Mouse (Mus musculus) liver, adult 2 months (tissue): ENCODE results near the gene Ldhd. TPM values are rescaled to one million over a fixed set of nuclear protein-coding genes. Genes with fewer than 3 reads are reported as not detected.

Experiments used
- DNase-seq: peaks from one replicate; pipeline ENCODE4 v3.0.0-alpha.2; 2011; ENCODE audit warnings: low read depth, low spot score; ENCODE audit errors: extremely low read depth
- H3K27ac ChIP-seq: fragments of 200-500 bp; replicated peaks from 2 replicates; pipeline ENCODE4 v1.5.1; 2012; ENCODE audit warnings: low read depth, mild to moderate bottlenecking, control low read depth, inconsistent platforms, low read length; ENCODE audit not compliant: insufficient read depth
- H3K27me3 ChIP-seq: fragments of 200-500 bp; 2 replicates; pipeline ENCODE4 v1.6.1; 2012; ENCODE audit warnings: mild to moderate bottlenecking, moderate library complexity, low read length, inconsistent platforms; ENCODE audit not compliant: control insufficient read depth, insufficient read depth
- H3K36me3 ChIP-seq: fragments of 200-500 bp; 2 replicates; pipeline ENCODE4 v1.6.1; 2012; ENCODE audit warnings: low read length, inconsistent platforms; ENCODE audit not compliant: control insufficient read depth, insufficient read depth
- H3K4me1 ChIP-seq: fragments of 200-500 bp; 2 replicates; pipeline ENCODE4 v1.6.1; 2011; ENCODE audit warnings: low read length; ENCODE audit not compliant: control insufficient read depth, insufficient read depth
- H3K4me3 ChIP-seq: fragments of 200-500 bp; 2 replicates; pipeline ENCODE4 v1.5.1; 2011; ENCODE audit warnings: low read depth, mild to moderate bottlenecking, control low read depth, low read length, moderate library complexity; ENCODE audit not compliant: insufficient read depth
- H3K79me2 ChIP-seq: fragments of 200-500 bp; 2 replicates; pipeline ENCODE4 v1.6.1; 2012; ENCODE audit warnings: inconsistent platforms, mild to moderate bottlenecking, low read length, moderate library complexity; ENCODE audit not compliant: control insufficient read depth, insufficient read depth
- H3K9ac ChIP-seq: fragments of 200-500 bp; 2 replicates; pipeline ENCODE4 v1.6.1; 2012; ENCODE audit warnings: low read depth, mild to moderate bottlenecking, control low read depth, inconsistent platforms, low read length
- CTCF ChIP-seq: fragments of 200-500 bp; IDR thresholded peaks from 2 replicates; pipeline ENCODE4 v1.5.1; 2011; ENCODE audit warnings: low read depth, low read length, control low read depth
- POLR2A ChIP-seq: fragments of 200-500 bp; IDR thresholded peaks from 2 replicates; pipeline ENCODE4 v1.6.1; 2011; ENCODE audit warnings: low read length, control low read depth; ENCODE audit not compliant: insufficient read depth; ENCODE audit errors: extremely low read depth
- WGBS: fragments of 180-500 bp; shearing (Covaris S2); methylation state at CpG from one replicate; pipeline ENCODE4 v1.1.7; 2018; 5-methylcytosine and 5-hydroxymethylcytosine counted together
- polyA plus RNA-seq: library from polyadenylated mRNA; depleted of rRNA; stranded (reverse); fragments of >200 nt; gene quantifications from 2 replicates; pipeline ENCODE4 v1.2.3, GENCODE M21; 2012
- total RNA-seq: library from RNA; depleted of rRNA; stranded (reverse); fragments of >200 nt; gene quantifications from 2 replicates; pipeline ENCODE4 v1.2.3, GENCODE M21; 2014

Ldhd gene
- total and polyA plus RNA-seq, 2 experiments = 91.7 to 175 TPM

DNA sequence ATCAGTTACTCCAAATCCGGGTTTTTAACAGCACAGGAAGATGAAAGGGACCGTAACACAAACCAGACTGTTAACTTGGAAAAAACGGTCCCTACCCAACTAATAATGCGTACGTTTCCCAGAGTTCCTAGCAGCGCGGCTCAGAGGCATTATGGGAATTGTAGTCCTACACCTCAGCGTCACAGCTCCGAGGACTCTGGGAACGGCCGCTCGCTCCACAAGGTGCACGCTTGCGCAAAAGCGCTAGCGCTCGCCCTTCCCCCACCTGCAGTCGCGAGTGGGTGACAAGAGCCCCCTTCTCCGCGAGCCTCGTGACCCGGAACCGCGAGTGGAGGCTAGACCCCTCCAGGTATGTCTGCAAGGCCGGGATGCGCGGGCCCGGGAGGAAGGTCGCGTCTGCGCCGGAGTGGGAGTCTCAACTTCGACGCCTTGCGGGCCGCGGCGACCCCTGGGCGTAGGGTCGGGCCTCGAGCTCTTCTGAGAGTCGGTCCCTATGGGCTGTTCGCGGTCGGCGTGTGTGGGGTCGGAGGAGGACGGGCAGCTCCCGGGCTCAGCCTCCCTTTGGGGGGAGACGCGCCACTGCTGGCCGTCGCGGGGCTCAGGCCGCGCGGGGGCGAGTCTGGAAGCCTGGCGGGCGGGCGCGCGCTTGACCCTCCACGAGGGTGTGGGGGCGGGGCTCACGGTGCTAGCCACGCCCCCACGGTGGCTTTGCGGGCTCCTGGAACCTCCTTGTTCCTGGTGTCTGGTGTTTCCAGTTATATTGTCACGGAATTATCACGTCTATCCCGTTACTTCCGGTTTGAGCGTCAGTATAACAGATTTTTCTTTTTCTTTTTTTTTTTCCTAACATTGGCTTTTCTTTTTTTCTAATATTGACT is 13.3 kb upstream of the Ldhd start, which contains the start of gene Zfp1:
Gene Zfp1, plus strand, starts transcription at position 138 of the 878 bp plus-strand sequence.
- Histone ChIP-seq H3K4me3 (peak within 1 kb of the TSS; percentile 93), H3K4me1 (peaks cover 8% of the 10 kb centered on the region; the same call in 1 of the 2 replicates), H3K9ac (peak within 1 kb of the TSS; percentile 98), H3K27ac (peak within 1 kb of the TSS; percentile 99), H3K79me2 (peaks cover 20% of the 10 kb centered on the region), H3K27me3 (no peaks in the 10 kb centered on the region), H3K36me3 (no peaks in the 10 kb centered on the region)
- under 1% methylated on average over 75 of the region's 75 CpGs for WGBS
- TF ChIP-seq CTCF = no peak
- peak; percentile 91 for TF ChIP-seq POLR2A
- peak; percentile 93 for DNase-seq

DNA sequence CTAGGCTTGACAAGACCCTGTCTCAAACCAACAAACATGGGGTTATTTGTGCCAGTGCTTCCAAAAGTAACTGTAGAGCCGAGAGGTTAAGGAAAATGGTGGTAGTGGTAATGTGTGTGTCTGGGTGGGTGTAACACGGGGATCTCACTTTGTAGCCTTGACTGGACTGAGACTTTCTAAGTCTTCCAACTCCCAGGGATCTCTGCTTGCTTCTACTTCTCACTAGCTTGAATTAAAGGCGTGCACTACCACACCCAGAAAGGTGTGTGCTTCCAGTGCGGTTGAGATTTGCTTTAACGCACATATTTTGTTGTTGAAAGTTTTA is 12.7 kb upstream of the Ldhd start:
- Histone ChIP-seq H3K36me3 (no peaks in the 10 kb centered on the region), H3K9ac (peak overlapping the region; percentile 74), H3K27me3 (no peaks in the 10 kb centered on the region), H3K27ac (peak overlapping the region; percentile 90), H3K4me1 (peaks cover 8% of the 10 kb centered on the region; the same call in 1 of the 2 replicates), H3K79me2 (peaks cover 14% of the 10 kb centered on the region), H3K4me3 (peak overlapping the region; percentile 53)
- WGBS = 0% methylated on average over 5 of the region's 5 CpGs
- no peak for DNase-seq
- no peak for TF ChIP-seq POLR2A
- TF ChIP-seq CTCF = no peak

DNA sequence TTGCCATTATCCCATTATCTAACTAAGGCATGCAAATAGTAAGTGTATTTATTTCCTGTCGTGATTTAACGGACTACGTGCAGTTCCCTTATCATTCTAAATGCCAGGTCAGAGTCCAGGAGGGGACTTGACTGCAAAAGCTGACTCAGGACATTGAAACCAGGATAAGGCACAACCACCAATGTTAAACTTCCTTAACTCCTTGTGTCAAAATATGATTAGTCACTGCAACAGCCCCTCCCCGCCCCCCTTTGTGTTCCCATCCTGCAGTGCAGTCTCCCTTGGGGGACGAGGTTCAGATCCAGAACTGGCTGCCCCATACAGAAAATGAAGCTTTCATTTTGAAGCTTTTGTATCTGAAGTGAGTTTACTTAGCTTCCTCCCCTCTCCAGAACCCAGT is 12.3 kb upstream of the Ldhd start:
- TF ChIP-seq CTCF (no peak), POLR2A (no peak)
- no peaks in the 10 kb centered on the region for H3K36me3 ChIP-seq
- H3K4me1 ChIP-seq = peaks cover 8% of the 10 kb centered on the region; the same call in 1 of the 2 replicates
- H3K27me3 ChIP-seq = no peaks in the 10 kb centered on the region
- 3% methylated on average over 5 of the region's 5 CpGs for WGBS
- peaks cover 10% of the 10 kb centered on the region for H3K79me2 ChIP-seq
- peak overlapping the region; percentile 74 for H3K9ac ChIP-seq
- peak; percentile 77 for DNase-seq
- peak overlapping the region; percentile 53 for H3K4me3 ChIP-seq
- peak overlapping the region; percentile 90 for H3K27ac ChIP-seq

GRCm38 (mm10) chr8:111641064-111641463 is 10.9 kb upstream of the Ldhd start:
- no peak for TF ChIP-seq CTCF
- no peak for TF ChIP-seq POLR2A
- Histone ChIP-seq H3K4me3 (no peak overlapping the region), H3K4me1 (peaks cover 8% of the 10 kb centered on the region; the same call in 1 of the 2 replicates), H3K79me2 (peaks cover 7% of the 10 kb centered on the region; the same call in 1 of the 2 replicates), H3K9ac (no peak overlapping the region), H3K36me3 (no peaks in the 10 kb centered on the region), H3K27ac (no peak overlapping the region), H3K27me3 (no peaks in the 10 kb centered on the region)
- 95% methylated on average over 2 of the region's 2 CpGs for WGBS
- no peak for DNase-seq

GRCm38 (mm10) chr8:111638086-111638485 is 7.9 kb upstream of the Ldhd start:
- Histone ChIP-seq H3K9ac (no peak overlapping the region), H3K36me3 (no peaks in the 10 kb centered on the region), H3K27me3 (no peaks in the 10 kb centered on the region), H3K27ac (no peak overlapping the region), H3K79me2 (no peaks in the 10 kb centered on the region), H3K4me1 (peaks cover 5% of the 10 kb centered on the region; the same call in 1 of the 2 replicates), H3K4me3 (no peak overlapping the region)
- TF ChIP-seq CTCF (no peak), POLR2A (no peak)
- no peak for DNase-seq

DNA sequence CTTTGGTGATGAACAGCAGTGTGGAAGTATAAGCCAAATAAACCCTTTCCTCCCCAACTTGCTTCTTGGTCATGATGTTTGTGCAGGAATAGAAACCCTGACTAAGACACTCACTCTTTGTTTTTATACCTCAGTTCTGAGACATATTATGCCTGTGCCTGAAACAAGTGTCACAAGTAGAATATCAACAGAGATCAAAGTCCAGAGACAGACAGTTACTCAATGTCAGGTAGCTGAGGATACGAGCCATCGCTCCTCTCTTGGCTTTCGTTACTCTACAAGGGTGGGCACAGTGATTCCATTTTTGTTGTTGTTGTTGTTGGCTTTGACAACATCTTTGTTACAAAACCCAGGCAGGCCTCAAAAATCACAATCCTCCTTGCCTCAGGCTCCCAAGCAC is 2.8 kb upstream of the Ldhd start:
- Histone ChIP-seq H3K79me2 (peaks cover 5% of the 10 kb centered on the region; the same call in 1 of the 2 replicates), H3K36me3 (no peaks in the 10 kb centered on the region), H3K27ac (peak overlapping the region; percentile 23), H3K4me1 (peaks cover 9% of the 10 kb centered on the region; the same call in 1 of the 2 replicates), H3K27me3 (no peaks in the 10 kb centered on the region), H3K9ac (no peak overlapping the region), H3K4me3 (no peak overlapping the region)
- 28% methylated on average over 3 of the region's 3 CpGs for WGBS
- no peak for TF ChIP-seq POLR2A
- TF ChIP-seq CTCF = no peak
- DNase-seq = peak; percentile 72
